Mouse (Mus musculus) kidney, postnatal 0 days (tissue): ENCODE measurements around the gene Ccdc113. TPM values are rescaled to one million over a fixed set of nuclear protein-coding genes. Genes with fewer than 3 reads are reported as not detected.
A peak's percentile ranks its signal among the peaks of the same experiment; 100 is the strongest.

Experiments used
- ATAC-seq: fragments of 200-750 bp; cut with Nextera tagmentation; replicated peaks from 2 replicates; pipeline ENCODE4 v1.8.0; 2017; ENCODE audit warnings: low read depth, moderate number of reproducible peaks, moderate TSS enrichment, moderate library complexity; ENCODE audit not compliant: low FRiP score
- DNase-seq: peaks from one replicate; pipeline ENCODE4 v3.0.0-alpha.2; 2016; ENCODE audit warnings: low spot score
- H3K27ac ChIP-seq: fragments of 300-500 bp; sonication (generic); 2 replicates; pipeline ENCODE4 v1.5.1; 2014; ENCODE audit warnings: mild to moderate bottlenecking
- H3K27me3 ChIP-seq: fragments of 300-500 bp; sonication (generic); 2 replicates; pipeline ENCODE4 v1.6.1; 2014; ENCODE audit warnings: low read length, mixed read lengths; ENCODE audit not compliant: insufficient read depth
- H3K36me3 ChIP-seq: fragments of 300-500 bp; sonication (generic); 2 replicates; pipeline ENCODE4 v1.6.1; 2014; ENCODE audit warnings: low read length, mixed read lengths; ENCODE audit not compliant: insufficient read depth
- H3K4me1 ChIP-seq: fragments of 300-500 bp; sonication (generic); replicated peaks from 2 replicates; pipeline ENCODE4 v1.6.1; 2014; ENCODE audit warnings: antibody characterized with exemption, low read length, mixed read lengths; ENCODE audit not compliant: insufficient read depth
- H3K4me2 ChIP-seq: fragments of 300-500 bp; sonication (generic); 2 replicates; pipeline ENCODE4 v1.6.1; 2014; ENCODE audit warnings: mild to moderate bottlenecking, low read length, moderate library complexity, mixed read lengths
- H3K4me3 ChIP-seq: fragments of 300-500 bp; sonication (generic); replicated peaks from 2 replicates; pipeline ENCODE4 v1.5.1; 2014; ENCODE audit warnings: low read depth, low read length
- H3K9ac ChIP-seq: fragments of 300-500 bp; sonication (generic); 2 replicates; pipeline ENCODE4 v1.6.1; 2014; ENCODE audit warnings: low read depth, low read length
- H3K9me3 ChIP-seq: fragments of 300-500 bp; sonication (generic); replicated peaks from 2 replicates; pipeline ENCODE4 v1.6.1; 2016; ENCODE audit warnings: low read length, inconsistent platforms, mixed read lengths
- CTCF ChIP-seq: IDR thresholded peaks from 2 replicates; pipeline ENCODE4 v1.5.1; 2016; ENCODE audit warnings: antibody characterized with exemption, low read depth, mild to moderate bottlenecking, moderate library complexity
- WGBS: fragments of 180-500 bp; shearing (Covaris S2); extraction: QIAGEN DNeasy Blood & Tissue Kit; methylation state at CpG from one replicate; pipeline ENCODE4 v1.1.7; 2014; 5-methylcytosine and 5-hydroxymethylcytosine counted together
- polyA plus RNA-seq: library from polyadenylated mRNA; unstranded; fragments of >200 nt; fragmentation: Nextera tagmentation; extraction: Ambion mirVana; gene quantifications from 2 replicates; pipeline ENCODE4 v1.2.1, GENCODE M21; 2015

Ccdc113 gene
- polyA plus RNA-seq, 1 experiment from 2014 or later = 2.2 TPM

GRCm38 (mm10) chr8:95495444-95495843 lies 38.4 kb upstream of the Ccdc113 start:
- Histone ChIP-seq H3K9me3 (no peaks in the 10 kb centered on the region), H3K4me2 (no peak overlapping the region), H3K9ac (no peak overlapping the region), H3K4me3 (no peak overlapping the region), H3K4me1 (no peaks in the 10 kb centered on the region), H3K27me3 (no peaks in the 10 kb centered on the region), H3K36me3 (no peaks in the 10 kb centered on the region), H3K27ac (no peak overlapping the region)
- no peak for TF ChIP-seq CTCF
- DNase-seq (no peak), ATAC-seq (no peak)
- 85% methylated on average over 6 of the region's 6 CpGs for WGBS

- no peak for TF ChIP-seq CTCF
- H3K4me1 ChIP-seq = no peaks in the 10 kb centered on the region
- no peak overlapping the region for H3K27ac ChIP-seq
- H3K27me3 ChIP-seq = no peaks in the 10 kb centered on the region
- DNase-seq (no peak), ATAC-seq (no peak)
- 37% methylated on average over 3 of the region's 3 CpGs for WGBS
- no peak overlapping the region for H3K9ac ChIP-seq
- no peak overlapping the region for H3K4me3 ChIP-seq
- H3K36me3 ChIP-seq = no peaks in the 10 kb centered on the region
- H3K4me2 ChIP-seq = no peak overlapping the region
- no peaks in the 10 kb centered on the region for H3K9me3 ChIP-seq
Measured at GRCm38 (mm10) chr8:95496420-95496819, 37.5 kb upstream of the Ccdc113 start.

DNA sequence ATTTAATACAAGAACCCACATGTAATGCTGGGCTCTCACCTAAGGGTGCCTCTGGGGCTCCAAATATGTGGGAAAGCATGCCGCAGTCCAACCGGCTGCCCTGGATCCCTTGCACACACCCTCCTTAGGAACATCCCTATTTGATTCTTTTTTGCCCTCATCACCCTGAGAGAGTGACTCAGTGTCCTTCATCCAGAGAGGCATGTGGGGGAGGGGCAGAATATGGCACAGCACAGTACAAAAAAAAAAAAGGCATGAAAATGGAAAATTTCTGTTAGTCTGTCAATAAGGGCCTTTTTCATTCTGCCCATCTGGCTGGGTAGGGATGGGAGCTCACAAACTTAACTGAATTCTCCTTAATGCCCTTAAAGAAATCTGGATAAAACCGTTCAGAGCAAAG lies 36.1 kb upstream of the Ccdc113 start:
- H3K36me3 ChIP-seq = no peaks in the 10 kb centered on the region
- H3K9me3 ChIP-seq = no peaks in the 10 kb centered on the region
- H3K4me2 ChIP-seq = no peak overlapping the region
- no peak overlapping the region for H3K4me3 ChIP-seq
- H3K4me1 ChIP-seq = no peaks in the 10 kb centered on the region
- WGBS = 74% methylated on average over 3 of the region's 3 CpGs
- H3K27me3 ChIP-seq = no peaks in the 10 kb centered on the region
- H3K27ac ChIP-seq = no peak overlapping the region
- no peak overlapping the region for H3K9ac ChIP-seq
- no peak for TF ChIP-seq CTCF
- DNase-seq = no peak
- no peak for ATAC-seq

GRCm38 (mm10) chr8:95499266-95500064 lies 34.4 kb upstream of the Ccdc113 start:
- Histone ChIP-seq H3K27ac (no peak overlapping the region), H3K9me3 (no peaks in the 10 kb centered on the region), H3K36me3 (no peaks in the 10 kb centered on the region), H3K27me3 (no peaks in the 10 kb centered on the region), H3K4me3 (no peak overlapping the region), H3K4me2 (no peak overlapping the region), H3K4me1 (no peaks in the 10 kb centered on the region), H3K9ac (no peak overlapping the region)
- WGBS = 60% methylated on average over 4 of the region's 4 CpGs
- no peak for TF ChIP-seq CTCF
- ATAC-seq (no peak), DNase-seq (peak; percentile 38)

DNA sequence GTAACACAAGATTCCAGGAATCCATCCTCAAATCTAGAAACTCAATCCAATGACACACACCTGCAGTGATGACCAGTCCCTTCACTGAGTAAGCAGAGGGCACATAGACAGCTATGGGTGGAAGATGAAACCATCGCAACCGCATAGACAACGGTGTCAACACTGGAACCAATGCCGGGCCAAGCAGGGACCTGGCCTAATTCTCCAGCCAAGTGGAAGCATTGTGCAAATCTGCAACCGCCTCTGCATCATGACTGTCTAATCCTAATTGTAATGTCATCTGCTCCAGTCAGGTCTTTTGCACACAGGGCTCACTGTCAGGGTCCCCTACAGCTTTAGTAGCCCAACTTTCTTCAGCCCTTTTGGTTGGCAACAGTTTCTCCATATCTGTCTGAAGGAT lies 33.4 kb upstream of the Ccdc113 start:
- Histone ChIP-seq H3K9me3 (no peaks in the 10 kb centered on the region), H3K27me3 (no peaks in the 10 kb centered on the region), H3K4me2 (no peak overlapping the region), H3K9ac (no peak overlapping the region), H3K36me3 (no peaks in the 10 kb centered on the region), H3K4me1 (no peaks in the 10 kb centered on the region), H3K4me3 (no peak overlapping the region), H3K27ac (no peak overlapping the region)
- DNase-seq = no peak
- no peak for ATAC-seq
- TF ChIP-seq CTCF = no peak
- 97% methylated on average over 5 of the region's 5 CpGs for WGBS

DNA sequence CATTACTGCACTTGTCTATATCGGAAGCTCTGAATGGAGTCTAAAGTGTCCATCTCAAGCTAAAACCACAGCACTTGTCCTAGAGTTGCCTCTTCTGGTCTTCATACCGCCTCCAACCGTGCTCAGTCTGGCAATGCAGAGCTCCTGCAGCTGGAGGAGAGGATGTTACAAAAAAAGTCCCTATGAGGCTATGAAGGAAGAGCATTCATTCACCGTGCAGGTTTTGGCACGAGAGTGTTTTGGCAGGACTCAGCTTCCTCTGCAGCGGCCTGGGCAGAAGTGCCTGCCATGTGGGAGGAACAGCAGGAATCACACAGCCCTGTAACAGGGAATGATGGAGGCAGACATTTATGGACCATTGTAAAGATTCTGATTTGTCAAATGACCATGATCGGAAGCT lies 31.5 kb upstream of the Ccdc113 start:
- no peak for TF ChIP-seq CTCF
- DNase-seq (no peak), ATAC-seq (no peak)
- 73% methylated on average over 7 of the region's 7 CpGs for WGBS
- Histone ChIP-seq H3K9me3 (no peaks in the 10 kb centered on the region), H3K9ac (no peak overlapping the region), H3K27me3 (no peaks in the 10 kb centered on the region), H3K4me2 (no peak overlapping the region), H3K4me3 (no peak overlapping the region), H3K4me1 (no peaks in the 10 kb centered on the region), H3K27ac (no peak overlapping the region), H3K36me3 (no peaks in the 10 kb centered on the region)

- ATAC-seq (no peak), DNase-seq (no peak)
- H3K4me2 ChIP-seq = no peak overlapping the region
- no peak overlapping the region for H3K4me3 ChIP-seq
- H3K27ac ChIP-seq = no peak overlapping the region
- no peaks in the 10 kb centered on the region for H3K27me3 ChIP-seq
- H3K4me1 ChIP-seq = no peaks in the 10 kb centered on the region
- H3K9me3 ChIP-seq = no peaks in the 10 kb centered on the region
- TF ChIP-seq CTCF = no peak
- H3K9ac ChIP-seq = no peak overlapping the region
- 66% methylated on average over 5 of the region's 5 CpGs for WGBS
- H3K36me3 ChIP-seq = no peaks in the 10 kb centered on the region
Measured at GRCm38 (mm10) chr8:95504835-95505234, 29.1 kb upstream of the Ccdc113 start.
